Mouse (Mus musculus): ENCODE data around the gene Smyd2. TPM values are rescaled to one million over a fixed set of nuclear protein-coding genes. Genes with fewer than 3 reads are reported as not detected.
A peak's percentile ranks its signal among the peaks of the same experiment; 100 is the strongest.

Gene Smyd2
- polyA plus RNA-seq, 1 experiment from 2014 or later: 69.5 TPM

- H3K4me1 ChIP-seq (ENCODE audit: control insufficient read depth, insufficient read depth, low read length): peaks cover 6% of the 10 kb centered on the region; the same call in 1 of the 2 replicates
- H3K4me2 ChIP-seq (ENCODE audit: low read length): no peak overlapping the region
- H3K4me3 ChIP-seq (replicated peaks; ENCODE audit: low read depth, low read length): no peak overlapping the region
- no peaks in the 10 kb centered on the region for H3K9me3 ChIP-seq (ENCODE audit: control insufficient read depth, low read length)
- DNase-seq: no peak
- H3K36me3 ChIP-seq (ENCODE audit: control insufficient read depth, insufficient read depth, low read length): no peaks in the 10 kb centered on the region
- 60% methylated on average over 13 of the region's 13 CpGs for WGBS
- no peaks in the 10 kb centered on the region for H3K27me3 ChIP-seq (ENCODE audit: control insufficient read depth, insufficient read depth, low read length)
- no peak overlapping the region for H3K9ac ChIP-seq (replicated peaks; ENCODE audit: low read length)
- H3K27ac ChIP-seq (replicated peaks; ENCODE audit: low read depth, low read length): no peak overlapping the region
- ATAC-seq (ENCODE audit: low FRiP score, low TSS enrichment): no peak
These were observed 11.3 kb downstream of the Smyd2 start for GRCm38 (mm10) chr1:189910685-189911345.

- Histone ChIP-seq H3K36me3 (ENCODE audit: control insufficient read depth, insufficient read depth, low read length) (0 out of 2 replicates have a peak, but pooled peaks cover 3% of the 10 kb centered on the region), H3K27ac (replicated peaks; ENCODE audit: low read depth, low read length) (no peak overlapping the region), H3K4me3 (replicated peaks; ENCODE audit: low read depth, low read length) (no peak overlapping the region), H3K9ac (replicated peaks; ENCODE audit: low read length) (no peak overlapping the region), H3K27me3 (ENCODE audit: control insufficient read depth, insufficient read depth, low read length) (no peaks in the 10 kb centered on the region), H3K4me1 (ENCODE audit: control insufficient read depth, insufficient read depth, low read length) (0 out of 2 replicates have a peak, but pooled peaks cover 2% of the 10 kb centered on the region), H3K4me2 (ENCODE audit: low read length) (no peak overlapping the region), H3K9me3 (ENCODE audit: control insufficient read depth, low read length) (no peaks in the 10 kb centered on the region)
- ATAC-seq (ENCODE audit: low FRiP score, low TSS enrichment) (no peak), DNase-seq (no peak)
- WGBS: 83% methylated on average over 11 of the region's 11 CpGs
These were observed 19.0 kb downstream of the Smyd2 start for GRCm38 (mm10) chr1:189903169-189903568.

- 88% methylated on average over 9 of the region's 9 CpGs for WGBS
- 0 out of 2 replicates have a peak, but pooled peaks cover 3% of the 10 kb centered on the region for H3K36me3 ChIP-seq (ENCODE audit: control insufficient read depth, insufficient read depth, low read length)
- no peak overlapping the region for H3K27ac ChIP-seq (replicated peaks; ENCODE audit: low read depth, low read length)
- H3K27me3 ChIP-seq (ENCODE audit: control insufficient read depth, insufficient read depth, low read length): no peaks in the 10 kb centered on the region
- no peak overlapping the region for H3K9ac ChIP-seq (replicated peaks; ENCODE audit: low read length)
- H3K4me1 ChIP-seq (ENCODE audit: control insufficient read depth, insufficient read depth, low read length): 0 out of 2 replicates have a peak, but pooled peaks cover 5% of the 10 kb centered on the region
- H3K4me2 ChIP-seq (ENCODE audit: low read length): no peak overlapping the region
- DNase-seq: no peak
- no peak for ATAC-seq (ENCODE audit: low FRiP score, low TSS enrichment)
- no peak overlapping the region for H3K4me3 ChIP-seq (replicated peaks; ENCODE audit: low read depth, low read length)
- H3K9me3 ChIP-seq (ENCODE audit: control insufficient read depth, low read length): no peaks in the 10 kb centered on the region
These were observed 19.8 kb downstream of the Smyd2 start for GRCm38 (mm10) chr1:189902413-189902812.

GRCm38 (mm10) chr1:189899526-189899925, 22.6 kb downstream of the Smyd2 start:
- no peak overlapping the region for H3K9ac ChIP-seq (replicated peaks; ENCODE audit: low read length)
- WGBS: 92% methylated on average over 6 of the region's 6 CpGs
- no peak overlapping the region for H3K4me2 ChIP-seq (ENCODE audit: low read length)
- no peak for DNase-seq
- H3K27me3 ChIP-seq (ENCODE audit: control insufficient read depth, insufficient read depth, low read length): no peaks in the 10 kb centered on the region
- H3K9me3 ChIP-seq (ENCODE audit: control insufficient read depth, low read length): no peaks in the 10 kb centered on the region
- peaks cover 15% of the 10 kb centered on the region; the same call in 1 of the 2 replicates for H3K36me3 ChIP-seq (ENCODE audit: control insufficient read depth, insufficient read depth, low read length)
- H3K27ac ChIP-seq (replicated peaks; ENCODE audit: low read depth, low read length): no peak overlapping the region
- ATAC-seq (ENCODE audit: low FRiP score, low TSS enrichment): no peak
- no peak overlapping the region for H3K4me3 ChIP-seq (replicated peaks; ENCODE audit: low read depth, low read length)
- H3K4me1 ChIP-seq (ENCODE audit: control insufficient read depth, insufficient read depth, low read length): 0 out of 2 replicates have a peak, but pooled peaks cover 5% of the 10 kb centered on the region

GRCm38 (mm10) chr1:189898708-189899107, 23.5 kb downstream of the Smyd2 start:
- H3K4me2 ChIP-seq (ENCODE audit: low read length): no peak overlapping the region
- H3K4me3 ChIP-seq (replicated peaks; ENCODE audit: low read depth, low read length): no peak overlapping the region
- H3K4me1 ChIP-seq (ENCODE audit: control insufficient read depth, insufficient read depth, low read length): 0 out of 2 replicates have a peak, but pooled peaks cover 5% of the 10 kb centered on the region
- H3K9me3 ChIP-seq (ENCODE audit: control insufficient read depth, low read length): no peaks in the 10 kb centered on the region
- H3K27ac ChIP-seq (replicated peaks; ENCODE audit: low read depth, low read length): no peak overlapping the region
- H3K36me3 ChIP-seq (ENCODE audit: control insufficient read depth, insufficient read depth, low read length): peaks cover 15% of the 10 kb centered on the region; the same call in 1 of the 2 replicates
- no peaks in the 10 kb centered on the region for H3K27me3 ChIP-seq (ENCODE audit: control insufficient read depth, insufficient read depth, low read length)
- ATAC-seq (ENCODE audit: low FRiP score, low TSS enrichment) (no peak), DNase-seq (no peak)
- H3K9ac ChIP-seq (replicated peaks; ENCODE audit: low read length): no peak overlapping the region
- WGBS: 95% methylated on average over 13 of the region's 13 CpGs

- ATAC-seq (ENCODE audit: low FRiP score, low TSS enrichment) (no peak), DNase-seq (peak; percentile 42)
- Histone ChIP-seq H3K27ac (replicated peaks; ENCODE audit: low read depth, low read length) (no peak overlapping the region), H3K4me2 (ENCODE audit: low read length) (no peak overlapping the region), H3K4me3 (replicated peaks; ENCODE audit: low read depth, low read length) (no peak overlapping the region), H3K36me3 (ENCODE audit: control insufficient read depth, insufficient read depth, low read length) (peaks cover 22% of the 10 kb centered on the region), H3K27me3 (ENCODE audit: control insufficient read depth, insufficient read depth, low read length) (no peaks in the 10 kb centered on the region), H3K9ac (replicated peaks; ENCODE audit: low read length) (no peak overlapping the region; the same call in 1 of the 2 replicates), H3K4me1 (ENCODE audit: control insufficient read depth, insufficient read depth, low read length) (0 out of 2 replicates have a peak, but pooled peaks cover 5% of the 10 kb centered on the region), H3K9me3 (ENCODE audit: control insufficient read depth, low read length) (no peaks in the 10 kb centered on the region)
- 37% methylated on average over 9 of the region's 9 CpGs for WGBS
These were observed 24.3 kb downstream of the Smyd2 start for GRCm38 (mm10) chr1:189897861-189898260.

GRCm38 (mm10) chr1:189894191-189894590, 28.0 kb downstream of the Smyd2 start:
- WGBS: 82% methylated on average over 9 of the region's 9 CpGs
- 0 out of 2 replicates have a peak overlapping the region, but pooled peaks have one; percentile 32 for H3K27ac ChIP-seq (replicated peaks; ENCODE audit: low read depth, low read length)
- H3K9ac ChIP-seq (replicated peaks; ENCODE audit: low read length): no peak overlapping the region

GRCm38 (mm10) chr1:189888749-189889148, 33.4 kb downstream of the Smyd2 start:
- H3K9ac ChIP-seq (replicated peaks; ENCODE audit: low read length): no peak overlapping the region
- H3K9me3 ChIP-seq (ENCODE audit: control insufficient read depth, low read length): no peaks in the 10 kb centered on the region
- DNase-seq: no peak
- H3K4me1 ChIP-seq (ENCODE audit: control insufficient read depth, insufficient read depth, low read length): peaks cover 6% of the 10 kb centered on the region; the same call in 1 of the 2 replicates
- peaks cover 7% of the 10 kb centered on the region; the same call in 1 of the 2 replicates for H3K36me3 ChIP-seq (ENCODE audit: control insufficient read depth, insufficient read depth, low read length)
- ATAC-seq (ENCODE audit: low FRiP score, low TSS enrichment): no peak
- H3K4me3 ChIP-seq (replicated peaks; ENCODE audit: low read depth, low read length): no peak overlapping the region
- H3K27me3 ChIP-seq (ENCODE audit: control insufficient read depth, insufficient read depth, low read length): no peaks in the 10 kb centered on the region
- no peak overlapping the region for H3K4me2 ChIP-seq (ENCODE audit: low read length)
- no peak overlapping the region for H3K27ac ChIP-seq (replicated peaks; ENCODE audit: low read depth, low read length)
- 59% methylated on average over 10 of the region's 10 CpGs for WGBS

More at GRCm38 (mm10) chr1:189894191-189894590, 28.0 kb downstream of the Smyd2 start:
- Histone ChIP-seq H3K9me3 (ENCODE audit: control insufficient read depth, low read length) (no peaks in the 10 kb centered on the region), H3K36me3 (ENCODE audit: control insufficient read depth, insufficient read depth, low read length) (peaks cover 19% of the 10 kb centered on the region), H3K4me1 (ENCODE audit: control insufficient read depth, insufficient read depth, low read length) (0 out of 2 replicates have a peak, but pooled peaks cover 5% of the 10 kb centered on the region), H3K27me3 (ENCODE audit: control insufficient read depth, insufficient read depth, low read length) (no peaks in the 10 kb centered on the region), H3K4me3 (replicated peaks; ENCODE audit: low read depth, low read length) (no peak overlapping the region), H3K4me2 (ENCODE audit: low read length) (no peak overlapping the region)
- DNase-seq: no peak
- ATAC-seq (ENCODE audit: low FRiP score, low TSS enrichment): no peak

- ATAC-seq (ENCODE audit: low FRiP score, low TSS enrichment): peak; percentile 73; the same call in 1 of the 2 replicates
- Histone ChIP-seq H3K4me2 (ENCODE audit: low read length) (no peak overlapping the region), H3K4me3 (replicated peaks; ENCODE audit: low read depth, low read length) (no peak overlapping the region), H3K27ac (replicated peaks; ENCODE audit: low read depth, low read length) (no peak overlapping the region), H3K27me3 (ENCODE audit: control insufficient read depth, insufficient read depth, low read length) (no peaks in the 10 kb centered on the region), H3K36me3 (ENCODE audit: control insufficient read depth, insufficient read depth, low read length) (no peaks in the 10 kb centered on the region), H3K9me3 (ENCODE audit: control insufficient read depth, low read length) (no peaks in the 10 kb centered on the region), H3K9ac (replicated peaks; ENCODE audit: low read length) (no peak overlapping the region), H3K4me1 (ENCODE audit: control insufficient read depth, insufficient read depth, low read length) (peaks cover 6% of the 10 kb centered on the region; the same call in 1 of the 2 replicates)
- DNase-seq: peak; percentile 85
- 29% methylated on average over 7 of the region's 7 CpGs for WGBS
These were observed 34.6 kb downstream of the Smyd2 start for GRCm38 (mm10) chr1:189887518-189887917.
